Mouse (Mus musculus): Measurements from ENCODE around the gene Map2. TPM values are rescaled to one million over a fixed set of nuclear protein-coding genes. Genes with fewer than 3 reads are reported as not detected.

Gene Map2
- polyA plus RNA-seq, 1 experiment, result 635 TPM

GRCm38 (mm10) chr1:66430962-66431361 is 255.9 kb downstream of the Map2 start:
- Histone ChIP-seq H3K27ac (ENCODE audit: insufficient read depth, low read depth, low read length) (no peak overlapping the region), H3K4me3 (ENCODE audit: insufficient read depth, low read depth, low read length) (no peak overlapping the region), H3K4me1 (ENCODE audit: control insufficient read depth, insufficient read depth, low read length) (no peaks in the 10 kb centered on the region)
- TF ChIP-seq CTCF (IDR thresholded peaks at IDR 0.05; ENCODE audit: insufficient read depth, low read depth, low read length), result no peak
- no peak for TF ChIP-seq POLR2A (IDR thresholded peaks at IDR 0.05; ENCODE audit: insufficient read depth, low read depth, low read length)

- Histone ChIP-seq H3K4me3 (ENCODE audit: insufficient read depth, low read depth, low read length) (no peak overlapping the region), H3K27ac (ENCODE audit: insufficient read depth, low read depth, low read length) (no peak overlapping the region), H3K4me1 (ENCODE audit: control insufficient read depth, insufficient read depth, low read length) (no peaks in the 10 kb centered on the region)
- WGBS, result 79% methylated on average over 6 of the region's 6 CpGs
- TF ChIP-seq CTCF (IDR thresholded peaks at IDR 0.05; ENCODE audit: insufficient read depth, low read depth, low read length), result no peak
These were observed 256.4 kb downstream of the Map2 start for GRCm38 (mm10) chr1:66431472-66431871.

GRCm38 (mm10) chr1:66438069-66438468 is 263.0 kb downstream of the Map2 start:
- no peak overlapping the region for H3K4me3 ChIP-seq (ENCODE audit: insufficient read depth, low read depth, low read length)
- no peaks in the 10 kb centered on the region for H3K4me1 ChIP-seq (ENCODE audit: control insufficient read depth, insufficient read depth, low read length)
- H3K27ac ChIP-seq (ENCODE audit: insufficient read depth, low read depth, low read length), result no peak overlapping the region
- 77% methylated on average over 2 of the region's 2 CpGs for WGBS
- TF ChIP-seq CTCF (IDR thresholded peaks at IDR 0.05; ENCODE audit: insufficient read depth, low read depth, low read length), result no peak
- no peak for TF ChIP-seq POLR2A (IDR thresholded peaks at IDR 0.05; ENCODE audit: insufficient read depth, low read depth, low read length)

DNA sequence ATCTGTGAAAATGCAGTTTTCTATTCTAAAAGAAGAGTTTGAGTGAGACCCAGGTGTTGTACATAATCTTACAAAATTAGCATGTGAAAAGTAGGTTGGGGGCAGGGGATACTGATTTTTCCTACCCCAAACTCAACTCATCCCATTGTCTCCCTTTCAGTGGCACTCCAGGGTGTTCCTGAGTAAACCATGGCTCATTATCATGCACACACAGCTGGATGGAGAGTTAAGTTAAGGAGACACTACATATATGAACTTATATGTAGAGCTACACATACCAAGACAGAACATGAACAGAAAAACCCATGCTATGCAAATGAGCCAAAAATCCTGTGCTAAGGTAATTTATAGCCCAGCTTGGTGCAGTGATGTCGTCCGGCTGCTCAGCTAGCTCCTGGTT is 267.8 kb downstream of the Map2 start:
- no peaks in the 10 kb centered on the region for H3K4me1 ChIP-seq (ENCODE audit: control insufficient read depth, insufficient read depth, low read length)
- TF ChIP-seq CTCF (IDR thresholded peaks at IDR 0.05; ENCODE audit: insufficient read depth, low read depth, low read length), result no peak
- TF ChIP-seq POLR2A (IDR thresholded peaks at IDR 0.05; ENCODE audit: insufficient read depth, low read depth, low read length), result no peak
- no peak overlapping the region for H3K4me3 ChIP-seq (ENCODE audit: insufficient read depth, low read depth, low read length)
- H3K27ac ChIP-seq (ENCODE audit: insufficient read depth, low read depth, low read length), result no peak overlapping the region
- 88% methylated on average over 2 of the region's 2 CpGs for WGBS

- TF ChIP-seq POLR2A (IDR thresholded peaks at IDR 0.05; ENCODE audit: insufficient read depth, low read depth, low read length), result no peak
- WGBS, result 45% methylated on average over 2 of the region's 2 CpGs
These were observed 274.4 kb downstream of the Map2 start for GRCm38 (mm10) chr1:66449471-66449870.

DNA sequence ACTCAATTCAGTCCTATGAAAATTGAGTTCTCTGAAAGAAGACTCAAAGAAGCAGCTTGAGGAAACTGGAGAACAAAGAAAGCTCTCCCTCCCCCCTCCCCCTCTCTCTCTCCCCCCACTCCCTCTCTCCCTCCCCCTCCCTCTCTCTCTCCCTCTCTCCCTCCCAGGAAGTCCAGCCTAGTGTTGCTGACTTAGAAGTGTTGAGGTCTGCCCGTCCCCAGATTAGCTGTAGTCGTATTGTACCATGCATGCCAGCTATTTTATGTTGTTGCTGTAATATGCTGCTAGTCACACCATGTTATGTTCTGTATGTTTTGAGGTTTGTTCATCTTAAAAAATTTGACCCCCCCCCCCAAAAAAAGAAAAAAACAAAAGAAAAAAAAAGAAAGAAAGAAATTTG is 281.5 kb downstream of the Map2 start:
- H3K4me1 ChIP-seq (ENCODE audit: control insufficient read depth, insufficient read depth, low read length), result no peaks in the 10 kb centered on the region
- H3K4me3 ChIP-seq (ENCODE audit: insufficient read depth, low read depth, low read length), result no peak overlapping the region
- no peak overlapping the region for H3K27ac ChIP-seq (ENCODE audit: insufficient read depth, low read depth, low read length)
- TF ChIP-seq POLR2A (IDR thresholded peaks at IDR 0.05; ENCODE audit: insufficient read depth, low read depth, low read length) (no peak), CTCF (IDR thresholded peaks at IDR 0.05; ENCODE audit: insufficient read depth, low read depth, low read length) (no peak)
- 40% methylated on average over 2 of the region's 2 CpGs for WGBS

More at GRCm38 (mm10) chr1:66449471-66449870, 274.4 kb downstream of the Map2 start:
- no peak overlapping the region for H3K27ac ChIP-seq (ENCODE audit: insufficient read depth, low read depth, low read length)
- no peaks in the 10 kb centered on the region for H3K4me1 ChIP-seq (ENCODE audit: control insufficient read depth, insufficient read depth, low read length)
- H3K4me3 ChIP-seq (ENCODE audit: insufficient read depth, low read depth, low read length), result no peak overlapping the region

DNA sequence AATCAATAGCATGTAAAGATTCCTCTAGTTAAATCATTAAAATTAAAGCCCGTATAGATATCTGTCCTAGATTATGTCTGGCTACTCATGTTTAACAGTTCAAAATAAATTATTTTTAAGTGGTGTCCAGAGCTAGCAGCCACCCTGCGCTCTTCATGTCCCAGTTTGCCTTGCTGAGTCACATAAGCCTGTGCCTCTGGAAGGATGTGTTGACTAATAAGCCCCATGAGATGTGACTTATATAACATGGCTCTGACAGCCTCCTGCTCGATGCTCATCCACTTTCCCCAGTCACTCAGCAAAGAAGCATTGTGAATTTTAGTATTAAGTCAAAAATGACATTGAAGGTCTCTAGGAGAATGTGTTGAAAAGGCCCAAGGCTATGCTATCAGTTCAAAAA is 282.7 kb downstream of the Map2 start:
- Histone ChIP-seq H3K27ac (ENCODE audit: insufficient read depth, low read depth, low read length) (no peak overlapping the region), H3K4me3 (ENCODE audit: insufficient read depth, low read depth, low read length) (no peak overlapping the region), H3K4me1 (ENCODE audit: control insufficient read depth, insufficient read depth, low read length) (no peaks in the 10 kb centered on the region)
- 68% methylated on average over 3 of the region's 3 CpGs for WGBS
- no peak for TF ChIP-seq POLR2A (IDR thresholded peaks at IDR 0.05; ENCODE audit: insufficient read depth, low read depth, low read length)
- no peak for TF ChIP-seq CTCF (IDR thresholded peaks at IDR 0.05; ENCODE audit: insufficient read depth, low read depth, low read length)

DNA sequence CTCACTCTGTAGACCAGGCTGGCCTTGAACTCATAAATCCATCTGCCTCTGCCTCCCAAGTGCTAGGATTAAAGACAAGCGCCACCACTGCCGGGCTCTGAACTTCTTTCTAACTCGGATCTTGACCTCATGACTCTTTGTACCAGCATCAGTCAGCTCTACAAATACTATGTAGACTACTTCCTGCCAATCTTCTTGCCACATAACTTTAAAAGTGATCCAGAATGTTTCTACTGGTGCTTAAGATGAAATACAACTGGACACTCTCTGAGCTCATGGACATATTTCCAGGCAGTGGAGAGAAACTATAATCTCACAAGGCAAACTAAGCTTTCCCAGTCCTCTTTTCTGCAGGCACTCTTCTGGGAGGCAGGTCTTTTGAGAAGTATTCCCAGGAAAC is 284.3 kb downstream of the Map2 start:
- no peak overlapping the region for H3K4me3 ChIP-seq (ENCODE audit: insufficient read depth, low read depth, low read length)
- WGBS, result 81% methylated on average over 3 of the region's 3 CpGs
- H3K4me1 ChIP-seq (ENCODE audit: control insufficient read depth, insufficient read depth, low read length), result no peaks in the 10 kb centered on the region
- no peak for TF ChIP-seq POLR2A (IDR thresholded peaks at IDR 0.05; ENCODE audit: insufficient read depth, low read depth, low read length)
- no peak for TF ChIP-seq CTCF (IDR thresholded peaks at IDR 0.05; ENCODE audit: insufficient read depth, low read depth, low read length)
- no peak overlapping the region for H3K27ac ChIP-seq (ENCODE audit: insufficient read depth, low read depth, low read length)

DNA sequence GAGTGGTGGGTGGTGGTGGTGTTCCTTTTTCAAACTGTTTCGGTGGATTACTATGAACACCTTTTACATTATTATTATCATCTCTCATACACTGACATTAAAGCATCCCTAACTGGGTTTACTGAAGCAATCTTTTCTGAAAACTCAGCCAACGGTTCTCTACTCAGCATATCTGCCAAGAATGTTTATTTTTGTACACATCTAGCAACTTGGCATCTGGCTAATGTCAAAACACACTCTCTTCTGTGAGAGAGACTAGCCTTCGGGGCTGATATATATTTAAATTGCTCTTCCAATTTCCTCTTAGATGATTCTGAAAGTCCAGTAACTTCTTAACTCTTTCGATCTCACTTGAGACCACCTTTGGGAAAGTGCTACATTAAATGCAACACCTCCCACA is 285.8 kb downstream of the Map2 start:
- no peak for TF ChIP-seq POLR2A (IDR thresholded peaks at IDR 0.05; ENCODE audit: insufficient read depth, low read depth, low read length)
- no peak for TF ChIP-seq CTCF (IDR thresholded peaks at IDR 0.05; ENCODE audit: insufficient read depth, low read depth, low read length)
- Histone ChIP-seq H3K4me1 (ENCODE audit: control insufficient read depth, insufficient read depth, low read length) (no peaks in the 10 kb centered on the region), H3K4me3 (ENCODE audit: insufficient read depth, low read depth, low read length) (no peak overlapping the region), H3K27ac (ENCODE audit: insufficient read depth, low read depth, low read length) (no peak overlapping the region)
- 58% methylated on average over 4 of the region's 4 CpGs for WGBS
